Mouse (Mus musculus) layer of hippocampus, adult 2 months (tissue): ENCODE results near the gene Map3k9. TPM values are rescaled to one million over a fixed set of nuclear protein-coding genes. Genes with fewer than 3 reads are reported as not detected.

Experiments used
- DNase-seq, 2 experiments: peaks; one replicate each; pipeline ENCODE4 v3.0.0; 2022; ENCODE audit warnings: low spot score in 2 of 2
- H3K27ac ChIP-seq: fragments of 200-600 bp; 2 replicates; pipeline ENCODE4 v1.8.1; 2022
- H3K4me3 ChIP-seq: fragments of 200-600 bp; 2 replicates; pipeline ENCODE4 v1.8.1; 2022; ENCODE audit warnings: mild to moderate bottlenecking
- CTCF ChIP-seq: fragments of 200-600 bp; conservative IDR thresholded peaks from 2 replicates; pipeline ENCODE4 v1.8.1; 2022; ENCODE audit warnings: antibody characterized with exemption, mild to moderate bottlenecking, moderate library complexity
- total RNA-seq, 2 experiments: library from RNA; stranded (reverse); gene quantifications; 2 replicates each; pipeline ENCODE4 v1.2.3; 2021

Gene Map3k9
- total RNA-seq, 2 experiments from 2014 or later = 32.0 TPM

DNA sequence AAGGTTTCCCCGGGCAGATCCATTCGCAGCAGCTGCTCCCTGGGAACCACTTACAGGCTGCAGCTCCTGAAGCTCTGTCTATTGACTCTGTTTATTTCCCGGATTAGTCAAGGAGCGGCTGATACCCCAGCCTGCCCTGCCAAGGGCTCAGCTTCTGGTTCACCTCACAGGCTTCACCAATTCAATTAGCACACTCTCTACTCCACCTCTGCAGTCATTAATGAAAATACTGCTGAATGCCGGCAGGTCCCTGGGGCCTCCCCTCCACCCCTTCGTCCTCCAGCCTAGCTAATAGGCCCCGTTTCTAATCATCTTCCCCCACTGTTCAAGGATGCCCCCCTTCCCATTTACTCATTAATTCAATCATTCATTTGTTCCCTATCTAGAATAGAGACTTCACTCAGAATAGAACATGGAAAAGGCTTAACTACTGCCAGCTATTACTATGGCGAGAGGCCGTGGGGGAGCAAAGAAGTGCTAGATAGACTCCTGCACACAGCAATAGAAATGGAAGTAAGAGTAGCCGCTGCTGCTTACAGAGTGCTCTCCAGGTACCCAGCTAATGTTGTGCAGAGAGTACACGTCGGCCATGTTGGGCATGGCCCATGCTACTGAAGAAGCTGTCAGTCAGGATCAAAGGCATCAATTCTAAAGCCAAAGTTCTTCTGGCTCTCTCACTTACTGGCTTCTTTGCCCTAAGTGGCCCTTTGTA, 94.4 kb downstream of the Map3k9 start:
- Histone ChIP-seq H3K27ac (no peak overlapping the region), H3K4me3 (no peak overlapping the region)
- TF ChIP-seq CTCF = no peak
- DNase-seq = no peak

DNA sequence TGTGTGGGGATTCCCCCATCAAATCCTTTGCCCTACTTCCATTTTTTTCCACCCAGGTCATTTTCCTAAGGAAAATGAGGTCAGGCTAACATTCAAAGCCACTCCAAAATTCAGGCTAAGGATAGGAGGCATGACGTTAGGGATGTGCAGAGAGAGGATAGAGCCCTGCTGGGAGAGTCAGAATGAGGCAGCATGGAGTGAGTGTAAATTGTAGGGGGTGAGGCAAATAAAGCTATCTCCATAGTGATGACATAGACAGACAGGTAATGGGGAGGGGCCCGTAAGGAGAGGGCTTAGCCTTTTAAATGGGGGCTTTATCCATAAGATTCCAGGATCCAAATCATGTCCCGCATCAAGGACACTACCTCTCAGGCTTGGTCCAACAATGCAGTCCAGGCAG, 95.0 kb downstream of the Map3k9 start:
- no peak overlapping the region for H3K4me3 ChIP-seq
- H3K27ac ChIP-seq = no peak overlapping the region
- TF ChIP-seq CTCF = no peak
- no peak for DNase-seq

DNA sequence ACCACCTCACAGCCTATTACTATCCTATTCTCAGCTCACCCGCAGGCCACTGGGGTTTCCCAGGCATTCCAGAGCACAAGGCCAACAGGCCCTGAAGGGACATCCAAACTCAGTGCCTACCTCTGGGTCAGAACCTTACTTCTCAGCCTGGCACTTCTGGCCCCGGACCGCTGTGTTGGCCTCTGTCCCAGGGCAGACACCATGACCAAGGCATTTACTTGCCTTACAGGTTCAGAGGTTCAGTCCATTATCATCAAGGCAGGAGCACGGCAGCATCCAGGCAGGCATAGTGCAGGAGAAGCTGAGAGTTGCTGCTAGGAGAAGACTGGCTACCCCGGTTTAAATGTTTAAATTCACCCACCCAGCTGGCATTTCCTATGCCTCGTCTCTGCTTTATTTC, 96.9 kb downstream of the Map3k9 start:
- DNase-seq = no peak
- TF ChIP-seq CTCF = no peak
- Histone ChIP-seq H3K27ac (no peak overlapping the region), H3K4me3 (no peak overlapping the region)

DNA sequence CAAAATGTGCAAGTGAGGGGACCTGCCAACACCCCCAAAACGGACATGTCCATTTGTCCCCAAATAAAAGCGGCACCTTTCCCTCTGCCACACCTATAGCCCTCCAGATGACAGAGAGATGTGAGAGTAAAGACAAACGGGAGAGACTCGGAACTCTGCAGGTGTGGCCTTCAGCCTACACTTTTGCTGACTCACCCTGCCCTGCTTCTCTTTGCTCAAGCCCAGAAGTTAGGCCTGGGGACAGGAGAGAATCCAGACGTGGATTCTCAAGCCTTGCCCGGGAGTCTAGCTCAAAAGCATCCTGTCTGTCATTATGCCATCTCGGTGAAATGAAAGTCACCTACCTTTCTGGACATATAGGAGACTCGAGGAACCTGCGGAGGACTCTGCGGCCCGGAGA, 97.6 kb downstream of the Map3k9 start:
- Histone ChIP-seq H3K27ac (no peak overlapping the region), H3K4me3 (no peak overlapping the region)
- no peak for TF ChIP-seq CTCF
- DNase-seq = no peak

DNA sequence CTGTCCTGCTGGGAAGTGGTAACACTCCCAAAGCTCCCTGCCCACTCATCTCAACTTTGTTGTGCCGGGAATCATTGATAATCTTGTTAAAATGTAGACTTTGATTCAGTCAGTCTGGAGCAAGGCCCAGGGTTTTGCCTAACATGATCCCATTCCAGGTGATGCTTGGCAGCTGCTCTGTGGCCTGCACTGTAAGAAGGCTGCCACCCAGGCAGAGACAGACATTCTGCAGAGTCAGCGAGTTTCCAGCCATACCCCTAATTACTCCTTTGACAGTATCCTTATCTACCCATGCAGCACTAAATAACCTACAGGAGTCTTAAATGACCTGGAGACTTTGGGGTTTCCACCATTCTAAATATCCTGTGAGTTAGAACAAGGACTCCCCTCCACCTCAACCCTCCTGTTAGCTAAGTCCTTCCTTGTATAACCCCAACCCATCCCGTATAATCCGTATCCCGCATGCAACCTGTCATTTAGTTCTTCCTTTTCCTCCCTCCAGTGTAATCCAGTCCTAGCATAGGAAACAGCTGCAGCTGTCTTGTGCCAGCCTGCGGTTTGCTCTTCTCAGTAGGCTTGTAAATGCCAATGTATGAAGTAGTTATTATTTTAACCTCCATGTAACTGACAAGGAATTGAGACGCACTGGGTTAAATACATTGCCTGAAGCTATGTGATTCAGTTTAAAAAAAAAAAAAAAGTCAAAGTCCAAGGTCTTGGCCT, 101.0 kb downstream of the Map3k9 start:
- no peak overlapping the region for H3K27ac ChIP-seq
- H3K4me3 ChIP-seq = no peak overlapping the region
- TF ChIP-seq CTCF = no peak
- no peak for DNase-seq

DNA sequence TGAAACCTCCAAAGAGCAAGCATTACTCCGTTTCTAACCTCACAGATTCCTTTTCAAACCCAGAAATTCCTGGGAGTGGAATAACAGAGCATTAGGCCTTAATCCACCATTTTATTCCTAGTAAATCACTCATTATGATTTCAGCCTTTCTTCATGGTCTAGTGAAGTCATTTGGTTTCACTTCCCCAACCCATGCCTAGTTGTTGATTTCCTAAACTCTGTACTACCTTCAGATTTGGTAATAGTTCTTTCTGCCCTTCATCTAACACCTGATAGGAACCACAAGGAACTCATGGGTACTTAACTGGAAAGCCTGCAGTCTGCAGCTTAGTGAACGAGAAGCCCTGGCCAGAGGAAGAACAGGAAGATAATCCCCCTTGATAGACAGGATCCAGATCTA, 105.4 kb downstream of the Map3k9 start:
- Histone ChIP-seq H3K4me3 (no peak overlapping the region), H3K27ac (no peak overlapping the region)
- no peak for TF ChIP-seq CTCF
- no peak for DNase-seq

Other genes starting within 250 kb of the Map3k9 start
- gene Gm20498, start 248.3 kb downstream of the Map3k9 start, total RNA-seq = 10 to 100 TPM; 37.3 to 40.0 TPM
- gene Synj2bp, start 248.3 kb downstream of the Map3k9 start, total RNA-seq = 10 to 100 TPM; 28.9 to 32.4 TPM
- gene Adam21, start 212.7 kb downstream of the Map3k9 start, total RNA-seq = under 1 TPM; 0.23 to 0.27 TPM
- gene Med6, start 186.2 kb downstream of the Map3k9 start, total RNA-seq = 10 to 100 TPM; 31.6 to 32.1 TPM
- 10 to 100 TPM; 37.3 to 38.0 TPM for gene Ttc9, start 149.9 kb downstream of the Map3k9 start, total RNA-seq
- 100 to 1,000 TPM; 110 to 112 TPM for gene Pcnx, start 78.8 kb upstream of the Map3k9 start, total RNA-seq